Mouse (Mus musculus): ENCODE data around the gene Ndufc1. TPM values are rescaled to one million over a fixed set of nuclear protein-coding genes. Genes with fewer than 3 reads are reported as not detected.
A peak's percentile ranks its signal among the peaks of the same experiment; 100 is the strongest.

The Ndufc1 gene
- total and polyA plus RNA-seq, 2 experiments from 2014 or later: 78.2 to 871 TPM

DNA sequence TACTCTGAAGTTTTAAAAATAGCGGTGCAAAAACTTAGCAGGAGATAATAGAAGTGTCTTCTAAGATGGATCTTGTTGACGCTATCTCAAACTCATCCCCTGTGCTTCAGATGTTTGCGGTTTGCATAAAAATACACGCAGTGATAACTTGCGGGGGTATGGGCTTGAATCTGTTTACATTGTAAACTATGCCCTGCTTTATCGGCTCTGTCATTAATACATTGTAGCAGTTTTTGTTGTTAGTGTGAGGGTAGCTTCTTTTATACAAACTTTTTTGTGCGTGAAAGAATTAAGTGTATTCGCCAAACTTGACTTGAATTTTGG lies 8.3 kb upstream of the Ndufc1 start:
- WGBS: 6% methylated on average over 8 of the region's 8 CpGs
- TF ChIP-seq CTCF (IDR thresholded peaks at IDR 0.05; ENCODE audit: low read depth): no peak
- no peaks in the 10 kb centered on the region for H3K36me3 ChIP-seq (ENCODE audit: insufficient read depth)
- ATAC-seq (no peak), DNase-seq (no peak)
- peak overlapping the region; percentile 93 for H3K4me3 ChIP-seq (ENCODE audit: low read depth, low read length)
- no peaks in the 10 kb centered on the region for H3K27me3 ChIP-seq (ENCODE audit: insufficient read depth, low read length)
- H3K9ac ChIP-seq: peak overlapping the region; percentile 92
- peaks cover 20% of the 10 kb centered on the region for H3K4me1 ChIP-seq (ENCODE audit: insufficient read depth)
- H3K4me2 ChIP-seq (ENCODE audit: low read depth): peak overlapping the region; percentile 81
- H3K27ac ChIP-seq (ENCODE audit: low read depth, low read length): 0 out of 2 replicates have a peak overlapping the region, but pooled peaks have one; percentile 96
- no peaks in the 10 kb centered on the region for H3K9me3 ChIP-seq (ENCODE audit: low read length)

DNA sequence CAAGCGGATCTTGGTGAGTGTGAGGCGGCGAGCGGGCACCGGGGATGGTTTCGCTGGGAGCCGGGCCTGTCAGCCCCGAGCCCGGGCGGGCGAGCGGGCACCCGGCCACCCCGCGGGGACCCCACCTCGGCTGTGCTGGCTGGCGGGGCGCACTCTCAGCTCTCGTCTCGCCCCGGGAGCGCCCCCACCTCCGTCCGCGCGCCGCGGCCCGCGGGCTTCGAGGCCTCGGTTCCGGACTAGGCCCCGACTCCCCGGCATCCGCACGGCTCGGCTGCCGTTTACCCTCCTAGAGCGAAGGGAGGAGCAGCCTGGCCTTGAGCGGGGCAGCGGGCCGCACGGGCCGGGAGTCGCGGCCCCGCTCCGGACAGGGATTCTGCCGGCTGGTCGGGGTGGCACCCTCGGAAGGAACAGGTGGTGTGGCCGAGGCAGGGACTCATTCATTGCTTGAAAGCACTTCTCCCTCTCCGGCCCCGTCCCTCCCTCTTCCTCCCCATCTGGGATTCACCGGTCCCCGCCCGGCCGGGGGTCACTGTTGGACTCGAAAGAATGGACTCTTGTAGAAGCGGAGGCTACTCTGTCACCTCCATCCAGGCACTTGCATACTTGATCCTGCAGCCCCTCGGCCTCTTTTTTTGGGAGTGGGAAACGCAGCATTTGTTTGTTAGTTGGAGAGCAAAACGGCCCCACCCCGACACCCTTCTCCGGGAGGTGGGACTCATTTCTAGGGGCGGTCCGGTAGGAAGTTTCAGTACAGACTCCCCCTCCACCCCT lies 7.8 kb upstream of the Ndufc1 start:
- Histone ChIP-seq H3K4me1 (ENCODE audit: insufficient read depth) (peaks cover 20% of the 10 kb centered on the region), H3K9ac (peak overlapping the region; percentile 92), H3K27ac (ENCODE audit: low read depth, low read length) (peak overlapping the region; percentile 96), H3K9me3 (ENCODE audit: low read length) (no peaks in the 10 kb centered on the region), H3K4me3 (ENCODE audit: low read depth, low read length) (peak overlapping the region; percentile 93), H3K4me2 (ENCODE audit: low read depth) (peak overlapping the region; percentile 81), H3K27me3 (ENCODE audit: insufficient read depth, low read length) (no peaks in the 10 kb centered on the region), H3K36me3 (ENCODE audit: insufficient read depth) (no peaks in the 10 kb centered on the region)
- TF ChIP-seq CTCF (IDR thresholded peaks at IDR 0.05; ENCODE audit: low read depth): no peak
- peak; percentile 59 for ATAC-seq
- peak; percentile 49 for DNase-seq
- WGBS: 1% methylated on average over 66 of the region's 68 CpGs

DNA sequence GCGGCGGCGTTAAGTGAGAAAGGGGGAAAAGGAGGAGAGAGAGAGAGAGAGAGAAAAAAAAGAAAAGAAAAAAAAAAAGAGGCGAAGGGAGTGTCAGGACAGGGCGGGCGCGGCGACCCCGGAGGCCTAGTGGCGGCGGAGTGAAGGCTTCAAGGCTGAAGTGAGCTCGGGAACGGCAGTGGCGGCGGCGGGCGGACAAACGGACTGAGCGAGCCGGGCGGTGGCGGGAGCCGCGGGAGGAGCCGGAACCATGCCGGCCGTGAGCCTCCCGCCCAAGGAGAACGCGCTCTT lies 7.2 kb upstream of the Ndufc1 start:
- DNase-seq: no peak
- peak; percentile 60 for ATAC-seq
- peak overlapping the region; percentile 93 for H3K4me3 ChIP-seq (ENCODE audit: low read depth, low read length)
- H3K9me3 ChIP-seq (ENCODE audit: low read length): no peaks in the 10 kb centered on the region
- peak overlapping the region; percentile 96 for H3K27ac ChIP-seq (ENCODE audit: low read depth, low read length)
- peak overlapping the region; percentile 81 for H3K4me2 ChIP-seq (ENCODE audit: low read depth)
- H3K9ac ChIP-seq: peak overlapping the region; percentile 92
- TF ChIP-seq CTCF (IDR thresholded peaks at IDR 0.05; ENCODE audit: low read depth): peak; percentile 14; the same call in 1 of the 2 replicates
- peaks cover 20% of the 10 kb centered on the region for H3K4me1 ChIP-seq (ENCODE audit: insufficient read depth)
- WGBS: under 1% methylated on average over 28 of the region's 30 CpGs
- no peaks in the 10 kb centered on the region for H3K27me3 ChIP-seq (ENCODE audit: insufficient read depth, low read length)
- H3K36me3 ChIP-seq (ENCODE audit: insufficient read depth): no peaks in the 10 kb centered on the region

DNA sequence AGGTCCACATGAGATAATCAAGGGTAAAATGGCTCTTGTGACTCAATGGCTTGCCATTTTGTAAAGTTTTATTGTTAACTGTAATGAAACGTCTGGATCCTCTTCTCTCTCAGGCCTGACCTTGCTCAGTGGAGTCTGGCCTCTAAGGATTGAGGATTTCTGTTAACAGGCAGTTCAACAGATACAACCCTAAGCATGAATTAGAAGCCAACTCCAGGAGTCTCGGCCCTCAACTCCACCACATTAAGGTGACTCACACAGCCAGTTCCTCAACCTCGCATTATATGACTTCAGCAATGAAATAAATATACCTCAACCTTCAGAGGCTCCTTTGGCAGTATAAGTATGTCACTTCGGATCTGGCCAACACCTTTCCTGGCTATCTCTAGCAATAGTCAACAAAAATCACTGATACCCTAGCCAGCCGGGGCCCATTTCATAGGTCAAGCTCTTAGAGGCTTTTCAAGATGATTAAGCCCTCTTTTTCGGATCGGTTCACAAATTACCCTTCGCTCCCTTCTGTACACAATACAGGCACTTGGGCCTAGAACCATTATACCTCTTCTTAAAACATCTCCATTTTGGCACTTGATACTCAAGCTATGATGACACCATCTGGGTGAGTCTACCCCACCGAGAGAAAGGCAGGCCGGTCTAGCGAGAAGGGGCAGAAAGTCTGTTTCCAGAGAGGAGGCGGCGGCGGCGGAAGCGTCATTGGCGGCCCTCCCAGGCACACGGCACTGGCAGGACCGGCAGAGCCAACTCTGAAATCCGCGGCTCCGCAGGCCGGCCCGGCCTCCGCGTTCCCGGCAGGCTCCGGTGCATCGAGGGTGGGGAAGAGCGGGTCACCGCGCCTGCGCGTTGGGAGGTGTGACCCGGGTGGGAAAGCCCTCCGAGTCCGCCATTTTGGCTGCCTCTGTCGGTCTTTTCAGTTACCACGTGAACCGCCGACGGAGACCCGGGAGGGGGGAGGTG lies 6.6 kb upstream of the Ndufc1 start, which contains the start of gene Naa15:
TSS of gene Naa15 (plus strand) at position 51 of the 975 bp plus-strand sequence.
- H3K4me2 ChIP-seq (ENCODE audit: low read depth): peak within 1 kb of the TSS; percentile 81
- H3K4me3 ChIP-seq (ENCODE audit: low read depth, low read length): peak within 1 kb of the TSS; percentile 93
- 4% methylated on average over 43 of the region's 43 CpGs for WGBS
- no peak for TF ChIP-seq CTCF (IDR thresholded peaks at IDR 0.05; ENCODE audit: low read depth)
- no peaks in the 10 kb centered on the region for H3K27me3 ChIP-seq (ENCODE audit: insufficient read depth, low read length)
- peak within 1 kb of the TSS; percentile 92 for H3K9ac ChIP-seq
- peaks cover 20% of the 10 kb centered on the region for H3K4me1 ChIP-seq (ENCODE audit: insufficient read depth)
- H3K36me3 ChIP-seq (ENCODE audit: insufficient read depth): no peaks in the 10 kb centered on the region
- H3K9me3 ChIP-seq (ENCODE audit: low read length): no peaks in the 10 kb centered on the region
- ATAC-seq (peak; percentile 95), DNase-seq (peak; percentile 98)
- H3K27ac ChIP-seq (ENCODE audit: low read depth, low read length): peak within 1 kb of the TSS; percentile 96

DNA sequence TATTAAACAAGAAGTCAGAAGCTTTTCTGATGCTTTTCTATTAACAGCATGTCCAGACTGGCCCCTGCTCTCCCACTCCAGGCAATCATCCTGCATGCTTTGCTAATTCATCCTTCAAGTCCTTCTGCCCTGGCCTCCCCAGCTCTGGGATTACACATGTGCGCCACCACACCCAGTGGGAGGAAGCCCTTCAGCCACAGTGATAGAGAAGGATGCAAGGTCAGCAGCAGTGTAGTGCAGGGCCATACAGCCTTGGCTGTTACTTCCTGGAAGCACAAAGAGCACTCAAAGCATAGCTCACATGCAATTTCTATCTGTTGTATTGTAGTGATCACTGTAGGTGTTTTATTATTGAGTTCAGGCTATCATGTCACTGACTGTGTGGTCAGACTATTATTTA lies 4.5 kb upstream of the Ndufc1 start:
- no peak for ATAC-seq
- Histone ChIP-seq H3K27me3 (ENCODE audit: insufficient read depth, low read length) (no peaks in the 10 kb centered on the region), H3K4me1 (ENCODE audit: insufficient read depth) (peaks cover 18% of the 10 kb centered on the region), H3K27ac (ENCODE audit: low read depth, low read length) (no peak overlapping the region), H3K9me3 (ENCODE audit: low read length) (no peaks in the 10 kb centered on the region), H3K4me3 (ENCODE audit: low read depth, low read length) (no peak overlapping the region), H3K9ac (no peak overlapping the region), H3K36me3 (ENCODE audit: insufficient read depth) (no peaks in the 10 kb centered on the region), H3K4me2 (ENCODE audit: low read depth) (no peak overlapping the region)
- DNase-seq: no peak
- TF ChIP-seq CTCF (IDR thresholded peaks at IDR 0.05; ENCODE audit: low read depth): no peak
- WGBS: 92% methylated on average over 1 of the region's 1 CpGs

DNA sequence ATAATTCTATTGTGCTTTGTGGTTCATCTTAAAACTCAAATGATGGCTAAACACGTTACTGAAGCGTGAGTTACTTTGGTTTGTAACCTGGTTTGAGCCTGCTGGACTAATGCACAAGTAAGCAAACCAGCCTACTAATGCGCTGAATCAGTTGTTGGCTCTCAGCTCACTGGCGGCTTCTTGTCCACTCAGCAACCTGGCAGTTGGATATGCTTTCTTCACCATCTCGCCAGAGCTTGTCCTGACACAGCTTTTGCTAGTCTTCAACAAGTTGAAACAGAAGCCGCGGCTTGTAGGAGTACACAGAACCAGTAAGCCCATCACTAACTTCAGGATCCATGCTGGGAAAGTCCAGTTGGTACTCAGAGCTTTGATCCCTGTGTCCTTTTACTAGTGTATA lies 3.7 kb upstream of the Ndufc1 start:
- WGBS: 95% methylated on average over 7 of the region's 7 CpGs
- H3K4me3 ChIP-seq (ENCODE audit: low read depth, low read length): no peak overlapping the region
- ATAC-seq: no peak
- TF ChIP-seq CTCF (IDR thresholded peaks at IDR 0.05; ENCODE audit: low read depth): no peak
- H3K27ac ChIP-seq (ENCODE audit: low read depth, low read length): no peak overlapping the region
- H3K27me3 ChIP-seq (ENCODE audit: insufficient read depth, low read length): no peaks in the 10 kb centered on the region
- DNase-seq: no peak
- no peaks in the 10 kb centered on the region for H3K9me3 ChIP-seq (ENCODE audit: low read length)
- no peak overlapping the region for H3K9ac ChIP-seq
- H3K4me1 ChIP-seq (ENCODE audit: insufficient read depth): peaks cover 15% of the 10 kb centered on the region
- H3K4me2 ChIP-seq (ENCODE audit: low read depth): no peak overlapping the region
- H3K36me3 ChIP-seq (ENCODE audit: insufficient read depth): no peaks in the 10 kb centered on the region
